Comparison of ENCODE assay signal across 9 mouse cellular contexts in genomic region chr9:108992085-108992469, GRCm38 (mm10). TPM values are rescaled to one million over a fixed set of nuclear protein-coding genes. Genes with fewer than 3 reads are reported as not detected.
DNase-seq lines count a peak whose midpoint lies in the region; ATAC-seq and TF ChIP-seq lines count a peak whose summit lies in the region.
"Had no signal": no experiment of that assay in that cellular context is flagged by ENCODE, and none has a peak within 500 bp of the region (broad histone marks: within the 10 kb centered on the region; RNA-seq: fewer than 3 reads in every experiment).

No protein-coding gene starts in this region.

- peak overlapping the region; percentile 42 for H3K27ac ChIP-seq in lung, embryonic 14.5 days (ENCODE audit: low read depth)
- peak overlapping the region; percentile 19; the same call in 1 of the 2 replicates for H3K27ac ChIP-seq in limb, embryonic 15.5 days
- peak overlapping the region; percentile 85 for H3K27ac ChIP-seq in small intestine, adult 2 months (ENCODE audit: insufficient read depth, low read depth, low read length)

- H3K4me3 ChIP-seq in lung, embryonic 14.5 days (ENCODE audit: low read depth, low read length), result peak overlapping the region; percentile 55
- peak overlapping the region; percentile 48 for H3K4me3 ChIP-seq in limb, embryonic 15.5 days
- H3K4me3 ChIP-seq in small intestine, adult 2 months (ENCODE audit: low read depth, low read length), result peak overlapping the region; percentile 78

- no peaks in the 10 kb centered on the region for H3K9me3 ChIP-seq in lung, embryonic 14.5 days (ENCODE audit: low read depth, low read length)
- H3K9me3 ChIP-seq in limb, embryonic 15.5 days, result no peaks in the 10 kb centered on the region

- no peaks in the 10 kb centered on the region for H3K27me3 ChIP-seq in lung, embryonic 14.5 days (ENCODE audit: insufficient read depth, low read length)
- H3K27me3 ChIP-seq in limb, embryonic 15.5 days, result no peaks in the 10 kb centered on the region
- no peaks in the 10 kb centered on the region for H3K27me3 ChIP-seq in small intestine, adult 2 months (ENCODE audit: control insufficient read depth, insufficient read depth, low read length)

- peak overlapping the region; percentile 91 for H3K4me2 ChIP-seq in lung, embryonic 14.5 days
- H3K4me2 ChIP-seq in limb, embryonic 15.5 days, result peak overlapping the region; percentile 76

- WGBS in lung, embryonic 14.5 days, result 9% methylated on average over 18 of the region's 18 CpGs
- WGBS in limb, embryonic 15.5 days, result 9% methylated on average over 18 of the region's 18 CpGs
- 7% methylated on average over 18 of the region's 18 CpGs for WGBS in small intestine, adult 2 months

- peaks cover 14% of the 10 kb centered on the region; the same call in 1 of the 2 replicates for H3K4me1 ChIP-seq in lung, embryonic 14.5 days (ENCODE audit: insufficient read depth)
- peaks cover 42% of the 10 kb centered on the region for H3K4me1 ChIP-seq in limb, embryonic 15.5 days
- H3K4me1 ChIP-seq in small intestine, adult 2 months (ENCODE audit: control insufficient read depth, insufficient read depth, insufficient read length, low read length), result peaks cover 63% of the 10 kb centered on the region

- no peaks in the 10 kb centered on the region for H3K36me3 ChIP-seq in lung, embryonic 14.5 days (ENCODE audit: insufficient read depth)
- H3K36me3 ChIP-seq in limb, embryonic 15.5 days, result no peaks in the 10 kb centered on the region
- no peaks in the 10 kb centered on the region for H3K36me3 ChIP-seq in small intestine, adult 2 months (ENCODE audit: control insufficient read depth, insufficient read depth, low read length)

- ATAC-seq in lung, embryonic 14.5 days (ENCODE audit: insufficient read depth), result no peak
- peak; percentile 6; the same call in 1 of the 2 replicates for ATAC-seq in erythroid progenitor cell, adult 5-6 weeks (replicated peaks; ENCODE audit: low FRiP score, poor library complexity, severe bottlenecking)
- ATAC-seq in limb, embryonic 15.5 days (ENCODE audit: insufficient number of reproducible peaks, low FRiP score, low TSS enrichment, low read depth), result no peak
- ATAC-seq in cerebellum, adult (ENCODE audit: insufficient number of reproducible peaks, low FRiP score, low TSS enrichment), result no peak

- DNase-seq in lung, embryonic 14.5 days, result no peak
- DNase-seq in lung, postnatal 10 days, result no peak
- DNase-seq in thymus, postnatal 0 days (ENCODE audit: low spot score), result no peak
- DNase-seq in adrenal gland, postnatal 10 days, result no peak

- TF ChIP-seq POLR2A in small intestine, adult 2 months (IDR thresholded peaks at IDR 0.05; ENCODE audit: low read depth, low read length), result no peak

- peak overlapping the region; percentile 54 for H3K9ac ChIP-seq in lung, embryonic 14.5 days
- H3K9ac ChIP-seq in limb, embryonic 15.5 days, result peak overlapping the region; percentile 39

- TF ChIP-seq CTCF in lung, embryonic 14.5 days (IDR thresholded peaks at IDR 0.05; ENCODE audit: low read depth), result no peak
- TF ChIP-seq CTCF in small intestine, adult 2 months (IDR thresholded peaks at IDR 0.05; ENCODE audit: extremely low read depth, insufficient read length, insufficient replicate concordance, low read depth, low read length), result no peak

RNA-seq across cellular contexts. Expression of gene Pfkfb4, which starts 0.5 kb away (rescaled TPM):
- polyA plus RNA-seq in lung, embryonic 14.5 days (2014; fragmentation: Nextera tagmentation; extraction: Ambion mirVana), result 7.6 and 9.7 TPM in 2 replicates
- total RNA-seq in erythroid progenitor cell, adult 5-6 weeks (2015; ENCODE audit: low replicate concordance), result 3.6 and 9.2 TPM in 2 replicates
- total RNA-seq in erythroid progenitor cell, adult 5-6 weeks (2017; ENCODE audit: low replicate concordance), result 1.6 and 10.8 TPM in 2 replicates
- 10.0 and 11.8 TPM in 2 replicates for polyA plus RNA-seq in limb, embryonic 15.5 days (2015; fragmentation: Nextera tagmentation; extraction: Ambion mirVana)
- polyA plus RNA-seq in small intestine, adult 2 months (2012; rRNA removed), result 53.2 and 121 TPM in 2 replicates
- 6.0 and 7.7 TPM in 2 replicates for polyA plus RNA-seq in thymus, postnatal 0 days (2015; fragmentation: Nextera tagmentation; extraction: Ambion mirVana)
- 1 to 10 TPM; 3.2 to 8.1 TPM for total RNA-seq in adrenal gland, postnatal 10 days (2021)

RNA-seq across cellular contexts. Expression of gene Ucn2, which starts 6.3 kb away (rescaled TPM):
- polyA plus RNA-seq in lung, embryonic 14.5 days (2014; fragmentation: Nextera tagmentation; extraction: Ambion mirVana), result not detected in 2 replicates
- not detected in 2 replicates for total RNA-seq in erythroid progenitor cell, adult 5-6 weeks (2015; ENCODE audit: low replicate concordance)
- total RNA-seq in erythroid progenitor cell, adult 5-6 weeks (2017; ENCODE audit: low replicate concordance), result not detected in 2 replicates
- 0.46 TPM in 1 of 2 replicates, not detected in the other for polyA plus RNA-seq in limb, embryonic 15.5 days (2015; fragmentation: Nextera tagmentation; extraction: Ambion mirVana)
- 0.23 and 0.56 TPM in 2 replicates for polyA plus RNA-seq in small intestine, adult 2 months (2012; rRNA removed)
- polyA plus RNA-seq in thymus, postnatal 0 days (2015; fragmentation: Nextera tagmentation; extraction: Ambion mirVana), result not detected in 2 replicates
- total RNA-seq in adrenal gland, postnatal 10 days (2021), result under 1 TPM; 0.33 to 0.39 TPM
- total RNA-seq: left cerebral cortex, adult 18-20 months had no signal

RNA-seq across cellular contexts. Expression of gene Col7a1, which starts 38.7 kb away (rescaled TPM):
- 1.7 and 2.1 TPM in 2 replicates for polyA plus RNA-seq in lung, embryonic 14.5 days (2014; fragmentation: Nextera tagmentation; extraction: Ambion mirVana)
- total RNA-seq in erythroid progenitor cell, adult 5-6 weeks (2015; ENCODE audit: low replicate concordance), result 0.42 TPM in 1 of 2 replicates, not detected in the other
- total RNA-seq in erythroid progenitor cell, adult 5-6 weeks (2017; ENCODE audit: low replicate concordance), result 0.64 TPM in 1 of 2 replicates, not detected in the other
- 19.4 and 24.4 TPM in 2 replicates for polyA plus RNA-seq in limb, embryonic 15.5 days (2015; fragmentation: Nextera tagmentation; extraction: Ambion mirVana)
- 3.4 and 9.7 TPM in 2 replicates for polyA plus RNA-seq in small intestine, adult 2 months (2012; rRNA removed)
- 0.46 and 0.63 TPM in 2 replicates for polyA plus RNA-seq in thymus, postnatal 0 days (2015; fragmentation: Nextera tagmentation; extraction: Ambion mirVana)
- 1 to 10 TPM; 3.7 TPM for total RNA-seq in adrenal gland, postnatal 10 days (2021)

RNA-seq across cellular contexts. Expression of gene Shisa5, which starts 46.3 kb away (rescaled TPM):
- polyA plus RNA-seq in lung, embryonic 14.5 days (2014; fragmentation: Nextera tagmentation; extraction: Ambion mirVana), result 56.6 and 61.0 TPM in 2 replicates
- 13.8 and 40.4 TPM in 2 replicates for total RNA-seq in erythroid progenitor cell, adult 5-6 weeks (2015; ENCODE audit: low replicate concordance)
- 44.5 and 87.6 TPM in 2 replicates for total RNA-seq in erythroid progenitor cell, adult 5-6 weeks (2017; ENCODE audit: low replicate concordance)
- polyA plus RNA-seq in limb, embryonic 15.5 days (2015; fragmentation: Nextera tagmentation; extraction: Ambion mirVana), result 108 and 123 TPM in 2 replicates
- 406 and 675 TPM in 2 replicates for polyA plus RNA-seq in small intestine, adult 2 months (2012; rRNA removed)
- 210 and 212 TPM in 2 replicates for polyA plus RNA-seq in thymus, postnatal 0 days (2015; fragmentation: Nextera tagmentation; extraction: Ambion mirVana)
- 100 to 1,000 TPM; 107 to 113 TPM for total RNA-seq in adrenal gland, postnatal 10 days (2021)

RNA-seq across cellular contexts. Expression of gene Uqcrc1, which starts 55.6 kb away (rescaled TPM):
- 446 and 454 TPM in 2 replicates for polyA plus RNA-seq in lung, embryonic 14.5 days (2014; fragmentation: Nextera tagmentation; extraction: Ambion mirVana)
- 65.8 and 68.8 TPM in 2 replicates for total RNA-seq in erythroid progenitor cell, adult 5-6 weeks (2015; ENCODE audit: low replicate concordance)
- total RNA-seq in erythroid progenitor cell, adult 5-6 weeks (2017; ENCODE audit: low replicate concordance), result 100 and 108 TPM in 2 replicates
- polyA plus RNA-seq in limb, embryonic 15.5 days (2015; fragmentation: Nextera tagmentation; extraction: Ambion mirVana), result 427 and 499 TPM in 2 replicates
- polyA plus RNA-seq in small intestine, adult 2 months (2012; rRNA removed), result 991 and 1,216 TPM in 2 replicates
- 407 and 414 TPM in 2 replicates for polyA plus RNA-seq in thymus, postnatal 0 days (2015; fragmentation: Nextera tagmentation; extraction: Ambion mirVana)
- 1,000 to 10,000 TPM; 1,423 to 1,562 TPM for total RNA-seq in adrenal gland, postnatal 10 days (2021)

Comparison
In these comparisons a context has a peak if more than half of its experiments do, and no peak if none do; other contexts are left out.
1. H3K27ac ChIP-seq: peak in every context shown above with its lines; median percentile 85 in small intestine, adult 2 months; 42 in lung, embryonic 14.5 days; 19 in limb, embryonic 15.5 days.